ENCODE assay signal across 17 mouse cellular contexts in genomic region chr16:95275713-95276502, GRCm38 (mm10). TPM values are rescaled to one million over a fixed set of nuclear protein-coding genes. Genes with fewer than 3 reads are reported as not detected.
DNase-seq lines count a peak whose midpoint lies in the region; ATAC-seq and TF ChIP-seq lines count a peak whose summit lies in the region.
"Had no signal": no experiment of that assay in that cellular context is flagged by ENCODE, and none has a peak within 500 bp of the region (broad histone marks: within the 10 kb centered on the region; RNA-seq: fewer than 3 reads in every experiment).

No protein-coding gene starts in this region.

- H3K4me1 ChIP-seq in lung, postnatal 0 days (ENCODE audit: insufficient read depth, low read depth, low read length), result peaks cover 3% of the 10 kb centered on the region; the same call in 1 of the 2 replicates
- no peaks in the 10 kb centered on the region for H3K4me1 ChIP-seq in midbrain, embryonic 11.5 days (ENCODE audit: control insufficient read depth, insufficient read depth, low read length)
- H3K4me1 ChIP-seq: forebrain, embryonic 12.5 days; heart, embryonic 15.5 days; hindbrain, embryonic 12.5 days; midbrain, embryonic 12.5 days had no signal

- 0 out of 2 replicates have a peak overlapping the region, but pooled peaks have one; percentile 14 for H3K27ac ChIP-seq in lung, postnatal 0 days (ENCODE audit: low read length)
- H3K27ac ChIP-seq in midbrain, embryonic 11.5 days (ENCODE audit: low read depth, low read length), result no peak overlapping the region
- H3K27ac ChIP-seq: forebrain, embryonic 12.5 days; heart, embryonic 15.5 days; hindbrain, embryonic 12.5 days; midbrain, embryonic 12.5 days; stomach, postnatal 0 days had no signal

- H3K27me3 ChIP-seq in lung, postnatal 0 days (replicated peaks; ENCODE audit: insufficient read depth, low read length), result no peaks in the 10 kb centered on the region
- H3K27me3 ChIP-seq in midbrain, embryonic 11.5 days (ENCODE audit: control insufficient read depth, insufficient read depth, low read length), result no peaks in the 10 kb centered on the region
- H3K27me3 ChIP-seq: forebrain, embryonic 12.5 days; heart, embryonic 15.5 days; hindbrain, embryonic 12.5 days; midbrain, embryonic 12.5 days had no signal

- no peak for ATAC-seq in lung, postnatal 0 days
- ATAC-seq in midbrain, embryonic 11.5 days (ENCODE audit: low FRiP score), result no peak
- ATAC-seq: intestine, embryonic 16.5 days had no signal

- DNase-seq in 3T3-L1 (ENCODE audit: low read depth, low spot score) (peak; percentile 6), A20 (ENCODE audit: low read depth, low spot score) (peak; percentile 18)
- peak; percentile 57 for DNase-seq in induced T-regulatory cell, adult 2 months (ENCODE audit: low read depth)
- DNase-seq in lung, postnatal 0 days (ENCODE audit: low spot score), result peak; percentile 46
- DNase-seq in left cerebral cortex, adult 8-10 months (ENCODE audit: low spot score in 2 of 2), result no peak
- no peak for DNase-seq in T-cell, adult 2 months (ENCODE audit: low spot score)
- DNase-seq in midbrain, embryonic 11.5 days (ENCODE audit: low spot score, missing footprints), result no peak
- DNase-seq: cerebellum, adult 2 months; liver; lung, embryonic 14.5 days had no signal

- TF ChIP-seq CTCF in lung, postnatal 0 days (IDR thresholded peaks at IDR 0.05), result no peak

- no peak overlapping the region for H3K4me3 ChIP-seq in lung, postnatal 0 days (ENCODE audit: low read depth, low read length)
- no peak overlapping the region for H3K4me3 ChIP-seq in midbrain, embryonic 11.5 days (ENCODE audit: low read depth, low read length)
- H3K4me3 ChIP-seq: forebrain, embryonic 12.5 days; heart, embryonic 15.5 days; hindbrain, embryonic 12.5 days; midbrain, embryonic 12.5 days; myocyte had no signal

- no peaks in the 10 kb centered on the region for H3K36me3 ChIP-seq in lung, postnatal 0 days (ENCODE audit: insufficient read depth, low read length)
- H3K36me3 ChIP-seq in midbrain, embryonic 11.5 days (ENCODE audit: control insufficient read depth, insufficient read depth, low read length), result no peaks in the 10 kb centered on the region
- H3K36me3 ChIP-seq: forebrain, embryonic 12.5 days; heart, embryonic 15.5 days; hindbrain, embryonic 12.5 days; midbrain, embryonic 12.5 days had no signal

- no peaks in the 10 kb centered on the region for H3K9me3 ChIP-seq in lung, postnatal 0 days (ENCODE audit: low read length)
- H3K9me3 ChIP-seq in midbrain, embryonic 11.5 days (ENCODE audit: control insufficient read depth, low read length), result no peaks in the 10 kb centered on the region
- H3K9me3 ChIP-seq: forebrain, embryonic 12.5 days; heart, embryonic 15.5 days; hindbrain, embryonic 12.5 days; midbrain, embryonic 12.5 days had no signal

- TF ChIP-seq EP300 in lung, postnatal 0 days (IDR thresholded peaks at IDR 0.05), result no peak

- no peak overlapping the region for H3K9ac ChIP-seq in lung, postnatal 0 days (replicated peaks; ENCODE audit: low read depth)
- no peak overlapping the region for H3K9ac ChIP-seq in midbrain, embryonic 11.5 days (ENCODE audit: low read length)
- H3K9ac ChIP-seq: forebrain, embryonic 12.5 days; heart, embryonic 15.5 days; hindbrain, embryonic 12.5 days; lung, embryonic 14.5 days; midbrain, embryonic 12.5 days had no signal

- H3K4me2 ChIP-seq in lung, postnatal 0 days (replicated peaks; ENCODE audit: low read depth, low read length), result no peak overlapping the region
- H3K4me2 ChIP-seq in midbrain, embryonic 11.5 days, result no peak overlapping the region
- H3K4me2 ChIP-seq: forebrain, embryonic 12.5 days; heart, embryonic 15.5 days; hindbrain, embryonic 12.5 days; lung, embryonic 14.5 days; midbrain, embryonic 12.5 days had no signal

- 50% methylated on average over 10 of the region's 10 CpGs for WGBS in lung, postnatal 0 days
- WGBS in midbrain, embryonic 11.5 days, result 87% methylated on average over 10 of the region's 10 CpGs

RNA-seq across cellular contexts. Expression of gene Kcnj15, which starts 18.6 kb away (rescaled TPM):
- polyA plus RNA-seq in lung, postnatal 0 days (2015; fragmentation: Nextera tagmentation; extraction: Ambion mirVana), result 11.5 and 15.8 TPM in 2 replicates
- total RNA-seq in left cerebral cortex, adult 8-10 months (2022), result 1 to 10 TPM in 3 of 4 experiments, under 1 TPM in 1; 0.06 to 3.3 (median 1.5) TPM
- polyA plus RNA-seq in midbrain, embryonic 11.5 days (2014; fragmentation: Nextera tagmentation; extraction: Ambion mirVana), result 0.16 TPM in 1 of 2 replicates, not detected in the other
- polyA plus RNA-seq: cerebellum, adult 2 months had no signal

Comparison
In these comparisons a context has a peak if more than half of its experiments do, and no peak if none do; other contexts are left out.
1. DNase-seq: peak in 3T3-L1 (single experiment), A20 (single experiment), induced T-regulatory cell, adult 2 months (single experiment) and lung, postnatal 0 days (single experiment); none in left cerebral cortex, adult 8-10 months (0 of 2), T-cell, adult 2 months (single experiment) and midbrain, embryonic 11.5 days (single experiment).
2. RNA of gene Kcnj15, which starts 18.6 kb away (polyA plus RNA-seq): 11.5 to 15.8 TPM in lung, postnatal 0 days; 0.16 TPM in midbrain, embryonic 11.5 days; every median in the first group is over 10 times any median in the second.